Mouse (Mus musculus) forebrain, postnatal 0 days (tissue): ENCODE results near the gene Rpl32. TPM values are rescaled to one million over a fixed set of nuclear protein-coding genes. Genes with fewer than 3 reads are reported as not detected.
"Not testable (repeated sequence)": the region's sequence is repeated elsewhere in the genome, so short reads cannot be mapped to it uniquely, and the experiment has no call there.

ENCODE experiments used
- ATAC-seq: fragments of 200-750 bp; cut with Nextera tagmentation; 2 replicates; pipeline ENCODE4 v1.8.0; 2017; ENCODE audit warnings: mild to moderate bottlenecking, moderate library complexity
- DNase-seq: peaks from one replicate; pipeline ENCODE4 v3.0.0-alpha.2; 2015
- H3K27ac ChIP-seq: fragments of 300-500 bp; sonication (generic); 2 replicates; pipeline ENCODE4 v1.5.1; 2014; ENCODE audit warnings: low read depth, mild to moderate bottlenecking, antibody characterized with exemption, low read length, moderate library complexity, mixed read lengths
- H3K27me3 ChIP-seq: fragments of 300-500 bp; sonication (generic); 2 replicates; pipeline ENCODE4 v1.6.1; 2014; ENCODE audit warnings: mild to moderate bottlenecking, low read length, mixed read lengths; ENCODE audit not compliant: insufficient read depth
- H3K36me3 ChIP-seq: fragments of 300-500 bp; sonication (generic); 2 replicates; pipeline ENCODE4 v1.6.1; 2014; ENCODE audit warnings: mild to moderate bottlenecking, moderate library complexity; ENCODE audit not compliant: insufficient read depth
- H3K4me1 ChIP-seq: fragments of 300-500 bp; sonication (generic); 2 replicates; pipeline ENCODE4 v1.6.1; 2014; ENCODE audit warnings: antibody characterized with exemption; ENCODE audit not compliant: insufficient read depth
- H3K4me2 ChIP-seq: fragments of 300-500 bp; sonication (generic); 2 replicates; pipeline ENCODE4 v1.6.1; 2014; ENCODE audit warnings: low read depth, mild to moderate bottlenecking, moderate library complexity
- H3K4me3 ChIP-seq: fragments of 300-500 bp; sonication (generic); 2 replicates; pipeline ENCODE4 v1.5.1; 2014; ENCODE audit warnings: low read depth, low read length, mixed read lengths
- H3K9ac ChIP-seq: fragments of 300-500 bp; sonication (generic); 2 replicates; pipeline ENCODE4 v1.6.1; 2014; ENCODE audit warnings: mild to moderate bottlenecking
- H3K9me3 ChIP-seq: fragments of 300-500 bp; sonication (generic); 2 replicates; pipeline ENCODE4 v1.6.1; 2016; ENCODE audit warnings: low read length
- CTCF ChIP-seq: sonication (generic); IDR thresholded peaks from 2 replicates; pipeline ENCODE4 v1.5.1; 2016; ENCODE audit warnings: antibody characterized with exemption, control low read depth, low read depth
- WGBS: fragments of 180-500 bp; shearing (Covaris S2); extraction: QIAGEN DNeasy Blood & Tissue Kit; methylation state at CpG from one replicate; pipeline ENCODE4 v1.1.7; 2014; 5-methylcytosine and 5-hydroxymethylcytosine counted together
- polyA plus RNA-seq: library from polyadenylated mRNA; unstranded; fragments of >200 nt; fragmentation: Nextera tagmentation; extraction: Ambion mirVana; gene quantifications from 2 replicates; pipeline ENCODE4 v1.2.1, GENCODE M21; 2015
- total RNA-seq: library from RNA; depleted of rRNA; stranded (reverse); fragments of >200 nt; gene quantifications from 2 replicates; pipeline ENCODE4 v1.2.3, GENCODE M21; 2014

Rpl32 gene
- total and polyA plus RNA-seq, 2 experiments from 2014 or later, result 1,212 to 1,524 TPM

GRCm38 (mm10) chr6:115833861-115834260 lies 25.3 kb upstream of the Rpl32 start:
- Histone ChIP-seq H3K4me3 (no peak overlapping the region), H3K9me3 (no peaks in the 10 kb centered on the region), H3K9ac (no peak overlapping the region), H3K27ac (no peak overlapping the region), H3K27me3 (no peaks in the 10 kb centered on the region), H3K4me1 (peaks cover 6% of the 10 kb centered on the region; the same call in 1 of the 2 replicates), H3K4me2 (no peak overlapping the region), H3K36me3 (no peaks in the 10 kb centered on the region)
- DNase-seq (no peak), ATAC-seq (no peak)
- TF ChIP-seq CTCF, result no peak

GRCm38 (mm10) chr6:115832152-115832850 lies 23.8 kb upstream of the Rpl32 start:
- Histone ChIP-seq H3K9me3 (no peaks in the 10 kb centered on the region), H3K4me3 (no peak overlapping the region), H3K4me1 (no peaks in the 10 kb centered on the region), H3K9ac (no peak overlapping the region), H3K4me2 (no peak overlapping the region), H3K27me3 (no peaks in the 10 kb centered on the region), H3K36me3 (no peaks in the 10 kb centered on the region), H3K27ac (no peak overlapping the region)
- no peak for ATAC-seq
- DNase-seq, result no peak
- no peak for TF ChIP-seq CTCF
- WGBS, result 93% methylated on average over 2 of the region's 2 CpGs

DNA sequence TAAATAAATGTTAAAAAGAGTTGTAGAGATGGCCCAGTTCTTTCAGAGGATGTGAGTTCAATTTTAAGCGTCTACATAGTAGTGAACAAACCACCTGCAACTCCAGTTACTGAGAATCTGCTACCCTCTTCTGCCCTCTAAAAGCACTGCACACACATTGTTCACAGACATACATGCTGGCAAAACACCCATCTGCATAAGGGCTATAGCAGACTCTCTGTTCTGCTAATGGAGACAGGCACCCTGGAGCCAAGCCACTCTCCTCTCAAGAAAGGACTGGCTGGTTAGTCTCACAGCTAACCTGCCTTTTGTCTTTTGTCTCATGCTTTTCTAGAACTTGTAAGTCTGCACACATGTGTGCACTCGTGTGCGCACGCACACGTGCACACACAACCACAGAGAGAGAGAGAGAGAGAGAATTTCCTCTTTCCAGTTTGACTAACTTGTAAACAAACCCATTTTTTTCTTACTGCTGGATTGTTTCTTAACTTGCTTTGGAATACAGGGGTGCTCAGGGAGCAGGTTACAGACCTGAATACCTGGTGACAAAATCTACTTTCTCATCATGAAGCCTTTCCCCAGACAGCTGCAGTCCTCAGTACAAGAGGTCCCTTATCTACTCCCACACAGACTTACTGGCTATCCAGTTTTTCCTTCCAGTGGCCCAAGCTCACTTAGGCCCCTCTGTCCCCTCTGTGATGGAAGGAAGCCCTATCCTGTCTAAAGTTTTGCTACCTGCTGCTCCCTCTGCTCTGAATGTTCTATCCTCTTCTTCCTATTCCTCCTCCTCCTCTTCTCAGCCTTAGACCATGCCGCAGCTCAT lies 22.4 kb upstream of the Rpl32 start:
- DNase-seq (no peak), ATAC-seq (no peak)
- Histone ChIP-seq H3K4me1 (no peaks in the 10 kb centered on the region), H3K27ac (no peak overlapping the region), H3K4me2 (no peak overlapping the region), H3K9me3 (no peaks in the 10 kb centered on the region), H3K9ac (no peak overlapping the region), H3K36me3 (no peaks in the 10 kb centered on the region), H3K4me3 (no peak overlapping the region), H3K27me3 (no peaks in the 10 kb centered on the region)
- WGBS, result 90% methylated on average over 6 of the region's 6 CpGs
- TF ChIP-seq CTCF, result no peak

DNA sequence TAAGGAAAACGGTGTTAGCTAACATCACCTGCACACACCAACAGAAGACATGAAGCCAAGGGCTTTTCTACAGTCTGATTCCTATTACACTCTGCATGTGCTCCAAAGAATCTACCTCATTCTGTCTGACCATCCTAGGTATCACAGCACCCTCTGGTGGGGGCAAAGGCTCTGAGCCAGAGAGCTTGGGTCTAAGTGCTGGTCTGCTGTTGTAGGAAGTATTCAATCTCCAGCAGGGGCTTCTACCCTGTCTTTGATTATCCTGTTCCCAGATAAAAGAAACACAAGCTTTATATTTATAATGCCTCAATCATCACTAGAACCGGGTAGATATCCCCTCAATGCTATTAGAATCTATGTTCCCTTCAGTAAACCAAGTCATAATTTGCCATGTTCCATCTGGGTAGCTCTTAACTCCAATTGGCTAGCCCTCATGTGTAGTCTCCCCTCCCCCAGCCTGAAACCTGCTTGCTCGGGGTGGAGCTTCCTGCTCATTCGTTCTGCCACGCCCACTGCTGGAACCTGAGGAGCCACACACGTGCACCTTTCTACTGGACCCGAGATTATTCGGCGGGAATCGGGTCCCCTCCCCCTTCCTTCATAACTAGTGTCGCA lies 15.4 kb upstream of the Rpl32 start:
- not testable (repeated sequence) for H3K4me3 ChIP-seq
- ATAC-seq, result peak; percentile 84

GRCm38 (mm10) chr6:115821216-115821993 lies 12.9 kb upstream of the Rpl32 start:
- no peak for ATAC-seq
- no peak overlapping the region for H3K4me2 ChIP-seq
- no peak overlapping the region for H3K9ac ChIP-seq
- DNase-seq, result no peak
- no peak overlapping the region for H3K27ac ChIP-seq
- H3K9me3 ChIP-seq, result no peaks in the 10 kb centered on the region
- H3K4me1 ChIP-seq, result peaks cover 3% of the 10 kb centered on the region; the same call in 1 of the 2 replicates
- no peak overlapping the region for H3K4me3 ChIP-seq
- H3K27me3 ChIP-seq, result no peaks in the 10 kb centered on the region
- 89% methylated on average over 8 of the region's 8 CpGs for WGBS
- no peak for TF ChIP-seq CTCF
- no peaks in the 10 kb centered on the region for H3K36me3 ChIP-seq

More for the DNA sequence above, 15.4 kb upstream of the Rpl32 start:
- H3K27ac ChIP-seq, H3K36me3 ChIP-seq, H3K9me3 ChIP-seq, H3K27me3 ChIP-seq, H3K4me1 ChIP-seq, H3K9ac ChIP-seq: not testable (repeated sequence)
- H3K4me2 ChIP-seq, result peak overlapping the region; percentile 36
- whole genome bisulfite sequencing, result 1% methylated on average over 5 of the region's 11 CpGs
- peak; percentile 63 for DNase-seq
- peak; percentile 59 for TF ChIP-seq CTCF

GRCm38 (mm10) chr6:115818129-115818528 lies 9.6 kb upstream of the Rpl32 start:
- H3K36me3 ChIP-seq, result no peaks in the 10 kb centered on the region
- no peak for TF ChIP-seq CTCF
- no peak overlapping the region for H3K9ac ChIP-seq
- no peaks in the 10 kb centered on the region for H3K4me1 ChIP-seq
- H3K9me3 ChIP-seq, result no peaks in the 10 kb centered on the region
- DNase-seq (no peak), ATAC-seq (no peak)
- 75% methylated on average over 2 of the region's 2 CpGs for WGBS
- no peaks in the 10 kb centered on the region for H3K27me3 ChIP-seq
- H3K4me3 ChIP-seq, result no peak overlapping the region
- H3K4me2 ChIP-seq, result no peak overlapping the region
- no peak overlapping the region for H3K27ac ChIP-seq
